Mouse (Mus musculus): ENCODE measurements around the gene Zfp612.

DNA sequence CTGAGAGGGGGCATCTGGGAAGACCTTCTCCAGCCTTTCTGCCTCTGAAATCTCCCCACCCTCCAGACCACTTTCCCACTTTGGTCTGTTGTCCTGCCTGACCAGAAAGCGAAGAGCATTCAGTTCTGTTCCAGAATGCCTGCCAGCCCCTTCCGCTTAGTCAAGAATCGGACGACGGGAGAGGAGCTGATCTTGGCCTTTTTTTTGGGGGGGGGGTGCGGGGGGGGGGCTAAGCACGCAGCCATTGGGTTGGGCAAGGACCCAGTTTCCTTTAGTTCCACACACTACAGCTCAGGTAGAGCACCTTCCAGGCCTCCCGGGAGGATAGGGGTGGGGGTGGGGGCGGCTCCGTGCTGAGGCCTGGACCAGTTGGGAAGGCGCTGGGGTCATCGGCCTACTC, 21.4 kb downstream of the Zfp612 start, which contains the start of gene Gm21964:
- no peak for TF ChIP-seq CTCF (IDR thresholded peaks at IDR 0.05)
- TF ChIP-seq EP300 (IDR thresholded peaks at IDR 0.05), result no peak

All from lung, postnatal 0 days (tissue).